Mouse (Mus musculus) megakaryocyte, embryonic 14.5 days (primary cell): ENCODE data around the gene Rnf144a. TPM values are rescaled to one million over a fixed set of nuclear protein-coding genes. Genes with fewer than 3 reads are reported as not detected.

ENCODE experiments used
- H3K27me3 ChIP-seq: replicated peaks from 2 replicates; pipeline ENCODE3; 2012; ENCODE audit warnings: inconsistent platforms
- H3K36me3 ChIP-seq: replicated peaks from 2 replicates; pipeline ENCODE3; 2012; ENCODE audit warnings: low read length, inconsistent platforms, mixed read lengths
- H3K4me1 ChIP-seq: 2 replicates; pipeline ENCODE4 v1.6.1; 2012; ENCODE audit warnings: inconsistent platforms
- H3K4me3 ChIP-seq: replicated peaks from 2 replicates; pipeline ENCODE3; 2012; ENCODE audit warnings: moderate library complexity, mild to moderate bottlenecking, inconsistent platforms
- H3K9me3 ChIP-seq: 2 replicates; pipeline ENCODE4 v1.6.1; 2012; ENCODE audit warnings: inconsistent platforms
- FLI1 ChIP-seq: IDR thresholded peaks from 2 replicates; pipeline ENCODE4 v1.6.1; 2012; ENCODE audit warnings: low read length, inconsistent platforms, mixed read lengths
- GATA1 ChIP-seq: IDR thresholded peaks from 3 replicates; pipeline ENCODE4 v1.6.1; 2012; ENCODE audit warnings: mixed read lengths, low read length, inconsistent platforms, borderline replicate concordance
- polyA plus RNA-seq: library from polyadenylated mRNA; stranded (reverse); fragments of >175 nt; gene quantifications from 2 replicates; pipeline ENCODE4 v1.2.3, GENCODE M21; 2012; ENCODE audit warnings: low replicate concordance; ENCODE audit not compliant: insufficient read depth

Rnf144a gene
- polyA plus RNA-seq, 1 experiment, result 0.51 TPM

GRCm38 (mm10) chr12:26376541-26377323, 38.3 kb downstream of the Rnf144a start:
- TF ChIP-seq FLI1, result no peak
- no peak for TF ChIP-seq GATA1
- Histone ChIP-seq H3K9me3 (no peaks in the 10 kb centered on the region), H3K36me3 (no peaks in the 10 kb centered on the region), H3K4me1 (peaks cover 3% of the 10 kb centered on the region; the same call in 1 of the 2 replicates), H3K4me3 (no peak overlapping the region), H3K27me3 (no peaks in the 10 kb centered on the region)

- no peaks in the 10 kb centered on the region for H3K36me3 ChIP-seq
- peaks cover 3% of the 10 kb centered on the region; the same call in 1 of the 2 replicates for H3K9me3 ChIP-seq
- H3K4me3 ChIP-seq, result no peak overlapping the region
- no peak for TF ChIP-seq FLI1
- no peaks in the 10 kb centered on the region for H3K4me1 ChIP-seq
- H3K27me3 ChIP-seq, result no peaks in the 10 kb centered on the region
These were observed 41.3 kb downstream of the Rnf144a start for GRCm38 (mm10) chr12:26373721-26374120.

DNA sequence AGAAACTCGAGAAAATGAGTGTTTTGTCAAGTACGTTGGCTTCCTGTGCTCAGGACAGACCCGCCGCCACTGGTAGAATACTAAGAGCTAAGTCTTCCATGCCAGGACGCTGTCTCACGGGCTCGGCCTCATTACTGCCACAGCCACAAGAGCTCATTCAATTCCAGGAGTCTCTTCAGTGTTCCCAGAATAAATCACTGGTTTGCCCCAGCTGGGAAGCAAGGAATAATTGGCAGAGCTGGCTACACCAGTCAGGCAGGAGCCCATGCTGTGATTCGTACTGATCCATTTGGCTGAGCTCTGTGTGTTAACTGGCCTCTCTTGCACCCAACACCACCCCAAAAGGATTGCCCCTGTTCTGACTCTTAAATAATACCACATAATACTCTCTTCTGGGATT, 45.0 kb downstream of the Rnf144a start:
- no peaks in the 10 kb centered on the region for H3K36me3 ChIP-seq
- peaks cover 3% of the 10 kb centered on the region; the same call in 1 of the 2 replicates for H3K4me1 ChIP-seq
- TF ChIP-seq FLI1 (no peak), GATA1 (no peak)
- H3K4me3 ChIP-seq, result no peak overlapping the region
- H3K9me3 ChIP-seq, result peaks cover 3% of the 10 kb centered on the region; the same call in 1 of the 2 replicates
- no peaks in the 10 kb centered on the region for H3K27me3 ChIP-seq

GRCm38 (mm10) chr12:26367361-26367760, 47.7 kb downstream of the Rnf144a start:
- no peak for TF ChIP-seq GATA1
- no peak for TF ChIP-seq FLI1
- Histone ChIP-seq H3K36me3 (no peaks in the 10 kb centered on the region), H3K27me3 (no peaks in the 10 kb centered on the region), H3K4me3 (no peak overlapping the region), H3K4me1 (peaks cover 3% of the 10 kb centered on the region; the same call in 1 of the 2 replicates), H3K9me3 (peaks cover 3% of the 10 kb centered on the region; the same call in 1 of the 2 replicates)

DNA sequence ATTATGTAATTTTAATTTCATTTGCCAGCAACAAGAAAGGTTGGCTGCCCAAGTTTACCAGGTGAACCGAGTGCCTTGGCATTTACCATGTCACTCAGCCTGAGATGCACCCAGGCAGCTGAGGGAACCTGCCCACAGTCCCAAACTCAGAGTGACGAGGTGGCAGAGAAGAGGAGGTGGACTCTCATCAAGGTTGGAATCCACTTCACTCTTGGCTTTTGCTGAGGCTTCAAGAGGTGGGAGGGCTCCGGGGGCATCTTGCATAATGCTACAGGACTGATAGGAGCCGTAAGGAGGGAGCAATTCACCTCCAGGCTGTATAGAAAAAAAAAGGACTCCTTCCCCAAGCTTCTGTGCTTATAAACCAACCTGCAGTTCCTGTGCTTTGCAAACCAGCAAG, 48.7 kb downstream of the Rnf144a start:
- no peak for TF ChIP-seq FLI1
- TF ChIP-seq GATA1, result no peak
- Histone ChIP-seq H3K4me3 (no peak overlapping the region), H3K36me3 (no peaks in the 10 kb centered on the region), H3K27me3 (no peaks in the 10 kb centered on the region), H3K9me3 (peaks cover 3% of the 10 kb centered on the region; the same call in 1 of the 2 replicates), H3K4me1 (peaks cover 3% of the 10 kb centered on the region; the same call in 1 of the 2 replicates)

- H3K36me3 ChIP-seq, result no peaks in the 10 kb centered on the region
- TF ChIP-seq FLI1 (no peak), GATA1 (no peak)
- no peaks in the 10 kb centered on the region for H3K27me3 ChIP-seq
- peaks cover 3% of the 10 kb centered on the region; the same call in 1 of the 2 replicates for H3K4me1 ChIP-seq
- no peak overlapping the region for H3K4me3 ChIP-seq
- peaks cover 3% of the 10 kb centered on the region; the same call in 1 of the 2 replicates for H3K9me3 ChIP-seq
These were observed 49.3 kb downstream of the Rnf144a start for GRCm38 (mm10) chr12:26365531-26366315.

GRCm38 (mm10) chr12:26364822-26365221, 50.2 kb downstream of the Rnf144a start:
- TF ChIP-seq GATA1 (no peak), FLI1 (no peak)
- H3K27me3 ChIP-seq, result no peaks in the 10 kb centered on the region
- peaks cover 3% of the 10 kb centered on the region; the same call in 1 of the 2 replicates for H3K4me1 ChIP-seq
- H3K36me3 ChIP-seq, result no peaks in the 10 kb centered on the region
- H3K9me3 ChIP-seq, result peaks cover 3% of the 10 kb centered on the region; the same call in 1 of the 2 replicates
- no peak overlapping the region for H3K4me3 ChIP-seq

DNA sequence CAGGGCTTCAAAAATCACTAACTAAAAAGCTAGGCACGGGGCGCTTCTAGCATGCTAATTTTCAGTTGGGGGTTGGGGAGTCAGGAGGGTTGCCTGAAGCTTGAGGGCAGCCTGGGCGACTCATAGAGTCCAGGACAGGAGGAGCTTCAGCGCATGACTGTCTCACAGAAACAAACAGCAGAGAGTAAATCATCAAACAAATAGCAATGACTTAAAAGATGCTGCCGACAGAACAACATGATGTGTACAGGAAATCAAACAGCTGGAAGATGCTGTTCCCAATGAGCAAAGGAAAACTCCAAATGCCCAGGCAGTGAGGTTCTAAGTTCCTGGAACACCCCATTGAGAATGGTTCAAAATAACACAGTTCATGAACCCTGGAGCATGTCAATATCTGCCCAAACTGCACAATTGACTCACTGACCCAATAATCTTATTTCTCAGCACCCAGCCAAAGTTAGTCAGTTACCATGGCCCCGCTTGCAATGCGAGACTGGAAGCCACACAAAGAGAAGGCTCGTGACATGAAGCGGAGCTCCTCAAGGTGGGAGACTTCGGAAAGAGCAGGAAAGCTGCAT, 54.0 kb downstream of the Rnf144a start:
- no peak overlapping the region for H3K4me3 ChIP-seq
- H3K36me3 ChIP-seq, result no peaks in the 10 kb centered on the region
- H3K4me1 ChIP-seq, result peaks cover 3% of the 10 kb centered on the region; the same call in 1 of the 2 replicates
- TF ChIP-seq FLI1 (no peak), GATA1 (no peak)
- no peaks in the 10 kb centered on the region for H3K9me3 ChIP-seq
- no peaks in the 10 kb centered on the region for H3K27me3 ChIP-seq

DNA sequence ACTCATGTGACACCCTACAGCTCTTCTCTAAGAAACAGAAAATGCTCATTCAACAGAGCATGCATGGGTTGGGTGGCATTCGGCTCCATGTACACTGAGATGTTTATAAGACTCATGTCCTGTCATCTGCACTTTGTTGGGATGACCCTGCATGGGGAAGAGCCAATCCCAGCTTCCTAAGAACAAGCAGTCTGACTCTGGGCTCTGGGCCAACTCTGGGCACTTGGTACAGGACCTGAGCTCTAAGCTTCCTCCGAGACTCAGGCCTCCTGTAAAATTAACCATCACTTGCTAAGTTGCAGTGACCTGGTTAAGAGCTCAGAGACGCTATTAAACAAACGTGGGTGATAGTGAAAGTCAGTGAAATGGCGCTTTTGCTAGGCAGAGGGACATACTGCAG, 55.2 kb downstream of the Rnf144a start:
- no peaks in the 10 kb centered on the region for H3K27me3 ChIP-seq
- TF ChIP-seq FLI1, result no peak
- TF ChIP-seq GATA1, result no peak
- H3K9me3 ChIP-seq, result no peaks in the 10 kb centered on the region
- no peak overlapping the region for H3K4me3 ChIP-seq
- H3K36me3 ChIP-seq, result no peaks in the 10 kb centered on the region
- H3K4me1 ChIP-seq, result no peaks in the 10 kb centered on the region

DNA sequence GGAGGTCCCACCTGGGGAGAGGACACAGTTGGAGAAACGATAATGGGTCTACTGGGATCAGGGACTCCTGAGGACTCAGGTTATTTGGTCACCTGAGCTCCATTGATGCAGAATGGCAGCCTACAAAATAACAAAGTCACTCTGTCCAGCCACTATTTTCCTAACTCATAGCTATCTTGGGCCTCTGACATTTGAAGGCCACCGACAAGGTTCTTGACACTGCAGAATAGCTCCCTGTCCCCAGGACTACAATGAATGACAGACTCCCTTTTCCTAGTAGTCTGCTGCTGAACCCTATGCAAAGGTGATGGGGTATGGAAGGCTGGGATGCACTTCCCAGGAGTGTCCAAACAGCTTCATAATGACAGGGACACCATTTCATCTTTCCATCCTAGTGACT, 55.8 kb downstream of the Rnf144a start:
- Histone ChIP-seq H3K4me1 (no peaks in the 10 kb centered on the region), H3K36me3 (no peaks in the 10 kb centered on the region), H3K27me3 (no peaks in the 10 kb centered on the region), H3K4me3 (no peak overlapping the region), H3K9me3 (no peaks in the 10 kb centered on the region)
- TF ChIP-seq FLI1 (no peak), GATA1 (no peak)
